Mouse (Mus musculus) heart, postnatal 0 days (tissue): ENCODE data around the gene Fcgr2b. TPM values are rescaled to one million over a fixed set of nuclear protein-coding genes. Genes with fewer than 3 reads are reported as not detected.
A peak's percentile ranks its signal among the peaks of the same experiment; 100 is the strongest.
"Not testable (repeated sequence)": the region's sequence is repeated elsewhere in the genome, so short reads cannot be mapped to it uniquely, and the experiment has no call there.

Experiments
- ATAC-seq: fragments of 200-750 bp; cut with Nextera tagmentation; 2 replicates; pipeline ENCODE4 v1.8.0; 2017; ENCODE audit warnings: low read depth, moderate number of reproducible peaks, moderate library complexity; ENCODE audit not compliant: insufficient read depth
- DNase-seq: peaks from one replicate; pipeline ENCODE4 v3.0.0-alpha.2; 2016; ENCODE audit warnings: low spot score
- H3K27ac ChIP-seq: fragments of 300-500 bp; sonication (generic); 2 replicates; pipeline ENCODE4 v1.5.1; 2014; ENCODE audit warnings: low read depth, mild to moderate bottlenecking
- H3K27me3 ChIP-seq: fragments of 300-500 bp; sonication (generic); 2 replicates; pipeline ENCODE4 v1.6.1; 2014; ENCODE audit warnings: low read length, mixed read lengths; ENCODE audit not compliant: control insufficient read depth, insufficient read depth
- H3K36me3 ChIP-seq: fragments of 300-500 bp; sonication (generic); replicated peaks from 2 replicates; pipeline ENCODE4 v1.6.1; 2014; ENCODE audit warnings: low read length, mixed read lengths; ENCODE audit not compliant: control insufficient read depth, insufficient read depth
- H3K4me1 ChIP-seq: fragments of 300-500 bp; sonication (generic); 2 replicates; pipeline ENCODE4 v1.6.1; 2014; ENCODE audit warnings: antibody characterized with exemption; ENCODE audit not compliant: control insufficient read depth, insufficient read depth
- H3K4me2 ChIP-seq: fragments of 300-500 bp; sonication (generic); 2 replicates; pipeline ENCODE4 v1.6.1; 2014; ENCODE audit warnings: low read depth, mild to moderate bottlenecking, low read length, moderate library complexity
- H3K4me3 ChIP-seq: fragments of 300-500 bp; sonication (generic); 2 replicates; pipeline ENCODE4 v1.5.1; 2014; ENCODE audit warnings: low read depth, low read length
- H3K9ac ChIP-seq: fragments of 300-500 bp; sonication (generic); replicated peaks from 2 replicates; pipeline ENCODE4 v1.6.1; 2014; ENCODE audit warnings: low read depth, low read length, mixed read lengths
- H3K9me3 ChIP-seq: fragments of 300-500 bp; sonication (generic); replicated peaks from 2 replicates; pipeline ENCODE4 v1.6.1; 2016; ENCODE audit warnings: low read length; ENCODE audit not compliant: control insufficient read depth
- CTCF ChIP-seq: IDR thresholded peaks from 2 replicates; pipeline ENCODE4 v1.5.1; 2016; ENCODE audit warnings: antibody characterized with exemption, control low read depth, low read depth
- EP300 ChIP-seq: IDR thresholded peaks from 2 replicates; pipeline ENCODE4 v1.6.1; 2016; ENCODE audit warnings: antibody characterized with exemption, low read depth
- WGBS: fragments of 180-500 bp; shearing (Covaris S2); extraction: QIAGEN DNeasy Blood & Tissue Kit; methylation state at CpG from one replicate; pipeline ENCODE4 v1.1.7; 2014; 5-methylcytosine and 5-hydroxymethylcytosine counted together
- polyA plus RNA-seq: library from polyadenylated mRNA; unstranded; fragments of >200 nt; fragmentation: Nextera tagmentation; extraction: Ambion mirVana; gene quantifications from 2 replicates; pipeline ENCODE4 v1.2.1, GENCODE M21; 2015
- total RNA-seq: library from RNA; depleted of rRNA; stranded (reverse); fragments of >200 nt; gene quantifications from 2 replicates; pipeline ENCODE4 v1.2.3, GENCODE M21; 2014; ENCODE audit warnings: low replicate concordance

The Fcgr2b gene
- total and polyA plus RNA-seq, 2 experiments from 2014 or later = 1.4 to 2.3 TPM

DNA sequence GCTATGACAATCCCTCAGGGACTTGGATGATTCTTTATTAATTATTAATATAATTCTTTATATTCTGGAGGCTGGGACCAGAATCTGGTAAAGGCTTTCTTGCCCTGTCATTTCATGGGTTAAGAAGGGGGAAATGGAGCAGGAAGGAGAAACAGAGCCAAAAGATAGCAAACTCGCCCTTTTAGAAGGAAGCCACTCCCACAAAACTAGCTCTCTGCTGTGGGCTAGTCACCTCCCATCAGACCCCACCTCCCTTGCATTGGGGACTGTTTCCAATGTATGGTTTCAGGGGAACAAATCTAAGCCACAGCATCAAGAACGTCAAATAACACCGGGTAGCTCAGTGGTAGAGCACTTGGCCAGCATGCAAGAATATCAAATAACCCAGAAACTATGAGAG lies 18.1 kb downstream of the Fcgr2b start:
- Histone ChIP-seq H3K4me1 (peaks cover 21% of the 10 kb centered on the region), H3K9ac (no peak overlapping the region), H3K4me2 (no peak overlapping the region), H3K27me3 (no peaks in the 10 kb centered on the region), H3K36me3 (no peaks in the 10 kb centered on the region), H3K27ac (no peak overlapping the region), H3K9me3 (no peaks in the 10 kb centered on the region), H3K4me3 (no peak overlapping the region)
- DNase-seq = peak; percentile 12
- WGBS = 46% methylated on average over 3 of the region's 3 CpGs
- TF ChIP-seq CTCF = no peak
- no peak for TF ChIP-seq EP300
- ATAC-seq = no peak; the same call in 1 of the 2 replicates

DNA sequence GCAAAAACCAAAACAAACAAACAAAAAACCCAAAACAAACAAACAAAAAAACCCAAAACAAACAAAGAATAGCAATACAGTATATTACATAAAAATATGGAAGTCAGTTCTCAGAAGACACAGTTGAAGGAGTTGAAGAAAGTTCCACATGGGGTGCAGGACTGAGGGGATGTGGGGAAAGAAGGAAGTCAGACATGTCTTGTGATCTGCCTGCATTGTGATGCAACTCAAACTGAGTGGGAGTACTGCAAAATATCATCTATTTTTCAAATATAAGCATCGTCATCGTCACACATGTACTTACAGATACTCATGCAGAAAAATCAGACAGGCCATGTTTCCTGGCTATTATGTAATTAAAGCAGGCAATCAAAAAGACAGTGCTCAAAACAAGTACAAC lies 23.2 kb downstream of the Fcgr2b start:
- no peak overlapping the region for H3K27ac ChIP-seq
- H3K27me3 ChIP-seq = no peaks in the 10 kb centered on the region
- DNase-seq (no peak), ATAC-seq (no peak)
- H3K9me3 ChIP-seq = no peaks in the 10 kb centered on the region
- TF ChIP-seq EP300 (no peak), CTCF (no peak)
- WGBS = 65% methylated on average over 2 of the region's 2 CpGs
- no peaks in the 10 kb centered on the region for H3K36me3 ChIP-seq
- no peak overlapping the region for H3K9ac ChIP-seq
- H3K4me3 ChIP-seq = no peak overlapping the region
- H3K4me2 ChIP-seq = no peak overlapping the region
- no peaks in the 10 kb centered on the region for H3K4me1 ChIP-seq

DNA sequence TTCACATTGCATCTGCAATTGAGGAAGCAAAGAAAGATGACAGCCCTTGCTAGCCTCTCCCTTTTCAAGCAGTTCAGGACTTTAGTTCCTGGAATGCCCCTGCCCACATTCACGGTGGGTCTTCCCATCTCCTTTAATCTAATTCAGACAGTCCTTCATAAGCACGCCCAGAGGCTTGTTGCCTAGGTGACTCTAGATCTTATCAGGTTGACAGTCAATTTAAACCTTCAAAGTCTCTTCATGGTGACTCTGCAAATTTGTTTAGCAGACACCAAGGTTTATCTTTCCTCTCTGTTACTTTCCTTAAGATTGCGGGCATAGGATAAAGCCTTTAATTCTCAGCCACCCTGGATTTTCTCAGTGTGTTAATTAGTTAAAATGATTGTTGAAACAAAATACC lies 25.6 kb downstream of the Fcgr2b start:
- ATAC-seq (no peak), DNase-seq (no peak)
- H3K27me3 ChIP-seq = no peaks in the 10 kb centered on the region
- H3K9ac ChIP-seq = no peak overlapping the region
- TF ChIP-seq CTCF (no peak), EP300 (no peak)
- 47% methylated on average over 3 of the region's 3 CpGs for WGBS
- H3K4me1 ChIP-seq = no peaks in the 10 kb centered on the region
- H3K4me2 ChIP-seq = no peak overlapping the region
- no peak overlapping the region for H3K4me3 ChIP-seq
- H3K9me3 ChIP-seq = no peaks in the 10 kb centered on the region; the same call in 1 of the 2 replicates
- H3K36me3 ChIP-seq = no peaks in the 10 kb centered on the region
- H3K27ac ChIP-seq = no peak overlapping the region

DNA sequence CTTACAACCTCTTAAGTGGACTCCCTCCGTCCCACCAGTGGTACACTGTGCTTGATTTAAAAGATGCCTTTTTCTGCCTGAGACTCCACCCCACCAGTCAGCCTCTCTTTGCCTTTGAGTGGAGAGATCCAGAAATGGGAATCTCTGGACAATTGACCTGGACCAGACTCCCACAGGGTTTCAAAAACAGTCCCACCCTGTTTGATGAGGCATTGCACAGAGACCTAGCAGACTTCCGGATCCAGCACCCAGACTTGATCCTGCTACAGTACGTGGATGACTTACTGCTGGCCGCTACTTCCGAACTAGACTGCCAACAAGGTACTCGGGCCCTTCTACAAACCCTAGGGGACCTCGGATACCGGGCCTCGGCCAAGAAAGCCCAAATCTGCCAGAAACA lies 31.4 kb downstream of the Fcgr2b start:
- not testable (repeated sequence) for ATAC-seq, H3K4me2 ChIP-seq, H3K9me3 ChIP-seq, H3K36me3 ChIP-seq, H3K4me1 ChIP-seq, DNase-seq, H3K27me3 ChIP-seq, H3K9ac ChIP-seq, H3K4me3 ChIP-seq, H3K27ac ChIP-seq
- 89% methylated on average over 5 of the region's 9 CpGs for WGBS

DNA sequence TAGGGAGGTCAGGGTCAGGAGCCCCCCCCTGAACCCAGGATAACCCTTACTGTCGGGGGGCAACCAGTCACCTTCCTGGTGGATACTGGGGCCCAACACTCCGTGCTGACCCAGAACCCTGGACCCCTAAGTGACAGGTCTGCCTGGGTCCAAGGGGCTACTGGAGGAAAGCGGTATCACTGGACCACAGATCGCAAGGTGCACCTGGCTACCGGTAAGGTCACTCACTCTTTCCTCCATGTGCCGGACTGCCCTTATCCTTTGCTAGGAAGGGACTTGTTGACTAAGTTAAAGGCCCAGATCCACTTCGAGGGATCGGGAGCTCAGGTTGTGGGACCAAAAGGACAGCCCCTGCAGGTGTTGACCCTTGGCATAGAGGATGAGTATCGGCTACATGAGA lies 32.2 kb downstream of the Fcgr2b start:
- H3K36me3 ChIP-seq, H3K27ac ChIP-seq, DNase-seq, H3K27me3 ChIP-seq, H3K4me1 ChIP-seq, H3K9me3 ChIP-seq, H3K9ac ChIP-seq, H3K4me2 ChIP-seq, H3K4me3 ChIP-seq, ATAC-seq: not testable (repeated sequence)
- 90% methylated on average over 9 of the region's 9 CpGs for WGBS

DNA sequence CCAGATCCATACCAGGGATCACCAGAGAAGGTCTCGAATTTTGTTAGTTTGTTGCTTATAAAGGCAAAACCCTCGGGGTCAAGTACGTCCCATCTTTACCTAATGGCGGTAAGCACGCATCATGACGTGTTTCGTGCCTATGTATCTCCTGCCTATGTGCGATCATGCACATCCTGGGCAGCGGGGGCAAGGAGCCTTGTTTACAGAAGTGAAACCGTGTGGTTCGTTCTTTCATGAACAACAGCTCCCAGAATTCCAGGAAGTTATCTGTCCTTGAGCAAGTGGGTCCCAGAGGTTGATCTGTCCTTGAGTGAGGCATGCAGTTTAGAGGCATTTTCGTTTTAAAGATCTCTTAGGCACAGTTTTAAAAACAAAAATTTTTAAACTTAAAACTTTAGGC lies 37.1 kb downstream of the Fcgr2b start:
- no peaks in the 10 kb centered on the region for H3K9me3 ChIP-seq
- TF ChIP-seq EP300 = no peak
- no peak for TF ChIP-seq CTCF
- DNase-seq (no peak), ATAC-seq (no peak)
- 82% methylated on average over 12 of the region's 12 CpGs for WGBS
- H3K4me3 ChIP-seq = no peak overlapping the region
- no peaks in the 10 kb centered on the region for H3K36me3 ChIP-seq
- no peak overlapping the region for H3K4me2 ChIP-seq
- no peaks in the 10 kb centered on the region for H3K4me1 ChIP-seq
- no peaks in the 10 kb centered on the region for H3K27me3 ChIP-seq
- H3K9ac ChIP-seq = no peak overlapping the region
- H3K27ac ChIP-seq = no peak overlapping the region
